Mouse (Mus musculus): ENCODE data around the gene Mroh2b. TPM values are rescaled to one million over a fixed set of nuclear protein-coding genes. Genes with fewer than 3 reads are reported as not detected.

Mroh2b gene
- total and polyA plus RNA-seq, 2 experiments = not detected

DNA sequence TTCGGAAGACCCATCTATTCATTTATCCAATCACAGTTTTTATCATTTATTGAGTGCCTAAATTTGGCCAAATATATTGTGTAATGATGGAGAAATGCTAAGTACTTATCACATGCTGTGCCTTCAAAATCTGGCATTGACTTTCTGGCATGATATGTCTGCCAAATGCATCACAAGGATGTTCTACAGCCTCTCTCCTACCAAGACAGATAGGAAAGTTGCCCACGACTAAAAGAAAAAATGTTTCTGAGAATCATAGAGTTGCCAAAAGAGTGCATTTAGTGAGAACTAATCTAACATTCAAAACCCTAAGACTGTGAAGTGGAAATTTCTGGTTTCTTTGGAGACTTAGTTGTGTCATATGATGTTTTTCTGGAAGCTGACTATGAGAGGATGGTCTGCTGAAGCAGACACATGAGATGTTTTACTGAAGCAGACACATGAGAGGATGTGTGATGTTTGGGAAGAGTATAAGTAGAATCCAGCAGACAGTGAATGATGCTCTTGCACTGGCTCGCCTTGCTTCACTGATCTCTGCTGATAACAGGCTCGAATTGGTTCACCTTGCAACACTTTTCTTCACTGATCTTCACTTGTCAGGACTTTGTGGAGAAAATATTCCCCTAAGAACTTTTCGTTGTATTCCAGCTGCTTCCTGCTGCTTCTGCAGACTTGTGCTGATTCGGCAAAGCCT, 105.1 kb downstream of the Mroh2b start:
- Histone ChIP-seq H3K4me1 (ENCODE audit: control insufficient read depth, insufficient read depth, low read length) (no peaks in the 10 kb centered on the region), H3K27me3 (ENCODE audit: control insufficient read depth, insufficient read depth, low read length) (no peaks in the 10 kb centered on the region), H3K79me2 (ENCODE audit: control insufficient read depth, insufficient read depth, low read length) (no peaks in the 10 kb centered on the region), H3K36me3 (ENCODE audit: control insufficient read depth, insufficient read depth, low read length) (no peaks in the 10 kb centered on the region), H3K9ac (ENCODE audit: low read depth, low read length) (no peak overlapping the region), H3K4me3 (ENCODE audit: insufficient read depth, low read depth, low read length) (no peak overlapping the region), H3K27ac (replicated peaks; ENCODE audit: insufficient read depth, low read depth, low read length) (no peak overlapping the region)
- DNase-seq (ENCODE audit: extremely low read depth, low read depth, low spot score) = no peak
- TF ChIP-seq CTCF (IDR thresholded peaks at IDR 0.05; ENCODE audit: low read depth, low read length) = no peak
- TF ChIP-seq POLR2A (IDR thresholded peaks at IDR 0.05; ENCODE audit: extremely low read depth, insufficient read depth, low read length) = no peak
- 71% methylated on average over 6 of the region's 6 CpGs for WGBS

DNA sequence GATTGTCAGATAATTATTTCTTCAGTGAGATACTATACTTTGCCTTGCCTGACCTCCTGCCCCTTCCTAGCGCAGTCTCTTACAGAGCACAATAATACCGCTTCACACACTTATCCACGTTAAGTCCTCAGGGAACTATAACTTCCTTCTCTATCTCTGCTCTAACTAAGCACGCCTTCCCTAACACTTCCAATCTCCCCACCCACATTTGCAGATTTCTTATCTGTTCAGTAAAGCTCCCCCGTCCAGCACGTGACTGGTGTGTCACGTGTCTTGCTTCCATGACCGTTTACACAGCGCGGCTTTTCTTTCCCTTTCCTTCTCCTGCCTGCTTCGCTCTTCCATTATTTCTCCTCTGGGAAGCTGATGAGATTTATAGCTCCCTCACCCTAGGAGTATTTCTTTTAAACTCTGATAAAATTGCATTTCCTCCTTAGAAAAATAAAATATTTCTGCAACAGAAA, 111.1 kb downstream of the Mroh2b start:
- Histone ChIP-seq H3K9ac (ENCODE audit: low read depth, low read length) (no peak overlapping the region), H3K27ac (replicated peaks; ENCODE audit: insufficient read depth, low read depth, low read length) (no peak overlapping the region), H3K4me1 (ENCODE audit: control insufficient read depth, insufficient read depth, low read length) (no peaks in the 10 kb centered on the region), H3K36me3 (ENCODE audit: control insufficient read depth, insufficient read depth, low read length) (no peaks in the 10 kb centered on the region), H3K79me2 (ENCODE audit: control insufficient read depth, insufficient read depth, low read length) (no peaks in the 10 kb centered on the region), H3K27me3 (ENCODE audit: control insufficient read depth, insufficient read depth, low read length) (0 out of 2 replicates have a peak, but pooled peaks cover 2% of the 10 kb centered on the region), H3K4me3 (ENCODE audit: insufficient read depth, low read depth, low read length) (no peak overlapping the region)
- 72% methylated on average over 11 of the region's 11 CpGs for WGBS
- peak; percentile 5 for DNase-seq (ENCODE audit: extremely low read depth, low read depth, low spot score)
- TF ChIP-seq CTCF (IDR thresholded peaks at IDR 0.05; ENCODE audit: low read depth, low read length) (no peak), POLR2A (IDR thresholded peaks at IDR 0.05; ENCODE audit: extremely low read depth, insufficient read depth, low read length) (no peak)

Other genes with a start within 250 kb of the Mroh2b start
- 10.9 and 14.7 TPM in 2 replicates for gene C6, start 171.6 kb upstream of the Mroh2b start, total RNA-seq (2014; rRNA removed)
- 3.1 and 6.2 TPM in 2 replicates for gene C6, start 171.6 kb upstream of the Mroh2b start, polyA plus RNA-seq (2012; rRNA removed)
- gene C7, start 165.0 kb downstream of the Mroh2b start, total RNA-seq (2014; rRNA removed) = 0.46 and 0.94 TPM in 2 replicates
- 0.11 and 0.22 TPM in 2 replicates for gene C7, start 165.0 kb downstream of the Mroh2b start, polyA plus RNA-seq (2012; rRNA removed)
- gene Card6, start 209.8 kb downstream of the Mroh2b start, total RNA-seq (2014; rRNA removed) = 6.8 and 7.5 TPM in 2 replicates
- 2.5 TPM in 2 replicates for gene Card6, start 209.8 kb downstream of the Mroh2b start, polyA plus RNA-seq (2012; rRNA removed)
- 386 and 436 TPM in 2 replicates for gene Rpl37, start 217.9 kb downstream of the Mroh2b start, total RNA-seq (2014; rRNA removed)
- gene Rpl37, start 217.9 kb downstream of the Mroh2b start, polyA plus RNA-seq (2012; rRNA removed) = 282 and 301 TPM in 2 replicates
- gene Prkaa1, start 245.1 kb downstream of the Mroh2b start, total RNA-seq (2014; rRNA removed) = 6.3 and 7.8 TPM in 2 replicates
- 1.8 and 1.9 TPM in 2 replicates for gene Prkaa1, start 245.1 kb downstream of the Mroh2b start, polyA plus RNA-seq (2012; rRNA removed)

Data from liver, adult 2 months (tissue).